Mouse (Mus musculus) olfactory bulb, adult 2 months (tissue): Measurements from ENCODE around the gene Rbm19.

Experiments used
- CTCF ChIP-seq: fragments of 200-500 bp; IDR thresholded peaks from 2 replicates; pipeline ENCODE4 v1.5.1; 2012; ENCODE audit warnings: low read depth, mild to moderate bottlenecking, low read length, moderate library complexity; ENCODE audit not compliant: insufficient read depth
- POLR2A ChIP-seq: fragments of 200-500 bp; IDR thresholded peaks from 2 replicates; pipeline ENCODE4 v1.6.1; 2012; ENCODE audit warnings: mild to moderate bottlenecking, low read depth, low read length, moderate library complexity; ENCODE audit not compliant: insufficient read depth

- no peak for TF ChIP-seq CTCF
- TF ChIP-seq POLR2A, result no peak
These were observed 8.8 kb downstream of the Rbm19 start for GRCm38 (mm10) chr5:120124881-120125690.
